Mouse (Mus musculus) 416B (cell line): ENCODE results near the gene Sult1c1.
"Not testable (repeated sequence)": the region's sequence is repeated elsewhere in the genome, so short reads cannot be mapped to it uniquely, and the experiment has no call there.

Experiments used
- DNase-seq: peaks from one replicate; pipeline ENCODE4 v3.0.0; 2011; ENCODE audit warnings: low read depth

Sult1c1 gene

GRCm38 (mm10) chr17:53990574-53990973 is at the start of gene Sult1c1:
Gene Sult1c1, minus strand, starts transcription at chr17:53990674.
- no peak for DNase-seq

GRCm38 (mm10) chr17:54014204-54014603 is 23.7 kb upstream of the Sult1c1 start:
- peak; percentile 30 for DNase-seq

- DNase-seq: no peak
These were observed 20.7 kb upstream of the Sult1c1 start for GRCm38 (mm10) chr17:54011196-54011595.

- DNase-seq: not testable (repeated sequence)
These were observed 20.1 kb upstream of the Sult1c1 start for GRCm38 (mm10) chr17:54010536-54010935.

- no peak for DNase-seq
These were observed 13.0 kb upstream of the Sult1c1 start for GRCm38 (mm10) chr17:54003522-54003921.

- DNase-seq: no peak
These were observed 16.9 kb downstream of the Sult1c1 start for GRCm38 (mm10) chr17:53973606-53974005.

- DNase-seq: no peak
These were observed 48.8 kb downstream of the Sult1c1 start for GRCm38 (mm10) chr17:53941569-53942162.

GRCm38 (mm10) chr17:53940726-53941125 is 49.7 kb downstream of the Sult1c1 start:
- DNase-seq: no peak
